Mouse (Mus musculus): ENCODE data around the gene Aldh1l1. TPM values are rescaled to one million over a fixed set of nuclear protein-coding genes. Genes with fewer than 3 reads are reported as not detected.
"Not testable (repeated sequence)": the region's sequence is repeated elsewhere in the genome, so short reads cannot be mapped to it uniquely, and the experiment has no call there.

Aldh1l1 gene
- total and polyA plus RNA-seq, 2 experiments from 2014 or later, result 83.8 to 125 TPM

GRCm38 (mm10) chr6:90630427-90630826 lies 144.2 kb downstream of the Aldh1l1 start:
- no peak for TF ChIP-seq CTCF (IDR thresholded peaks at IDR 0.05)
- no peak for DNase-seq (ENCODE audit: low spot score)
- Histone ChIP-seq H3K36me3 (ENCODE audit: insufficient read depth, low read length) (no peaks in the 10 kb centered on the region), H3K27ac (ENCODE audit: low read depth, low read length) (no peak overlapping the region), H3K9ac (replicated peaks; ENCODE audit: low read length, poor library complexity, severe bottlenecking) (no peak overlapping the region), H3K4me2 (ENCODE audit: low read depth, low read length, poor library complexity, severe bottlenecking) (no peak overlapping the region), H3K27me3 (ENCODE audit: insufficient read depth, low read length) (no peaks in the 10 kb centered on the region), H3K9me3 (ENCODE audit: low read length) (no peaks in the 10 kb centered on the region), H3K4me3 (ENCODE audit: low read depth, low read length) (no peak overlapping the region), H3K4me1 (ENCODE audit: insufficient read depth, low read length) (no peaks in the 10 kb centered on the region)
- 93% methylated on average over 7 of the region's 7 CpGs for WGBS
- ATAC-seq (ENCODE audit: low FRiP score), result no peak

GRCm38 (mm10) chr6:90632526-90632925 lies 146.3 kb downstream of the Aldh1l1 start:
- not testable (repeated sequence) for H3K4me3 ChIP-seq (ENCODE audit: low read depth, low read length); H3K27me3 ChIP-seq (ENCODE audit: insufficient read depth, low read length); H3K4me1 ChIP-seq (ENCODE audit: insufficient read depth, low read length); H3K9me3 ChIP-seq (ENCODE audit: low read length); H3K36me3 ChIP-seq (ENCODE audit: insufficient read depth, low read length); H3K4me2 ChIP-seq (ENCODE audit: low read depth, low read length, poor library complexity, severe bottlenecking); DNase-seq (ENCODE audit: low spot score); ATAC-seq (ENCODE audit: low FRiP score); H3K27ac ChIP-seq (ENCODE audit: low read depth, low read length); H3K9ac ChIP-seq (replicated peaks; ENCODE audit: low read length, poor library complexity, severe bottlenecking)
- peak; percentile 51 for TF ChIP-seq CTCF (IDR thresholded peaks at IDR 0.05)
- WGBS, result 79% methylated on average over 3 of the region's 3 CpGs

- ATAC-seq (ENCODE audit: low FRiP score), result no peak
- H3K4me3 ChIP-seq (ENCODE audit: low read depth, low read length), result no peak overlapping the region
These were observed 148.9 kb downstream of the Aldh1l1 start for GRCm38 (mm10) chr6:90635081-90635480.

GRCm38 (mm10) chr6:90635611-90636010 lies 149.4 kb downstream of the Aldh1l1 start:
- Histone ChIP-seq H3K9me3 (ENCODE audit: low read length) (no peaks in the 10 kb centered on the region), H3K27me3 (ENCODE audit: insufficient read depth, low read length) (no peaks in the 10 kb centered on the region), H3K4me2 (ENCODE audit: low read depth, low read length, poor library complexity, severe bottlenecking) (no peak overlapping the region), H3K27ac (ENCODE audit: low read depth, low read length) (no peak overlapping the region), H3K9ac (replicated peaks; ENCODE audit: low read length, poor library complexity, severe bottlenecking) (0 out of 2 replicates have a peak overlapping the region, but pooled peaks have one; percentile 4), H3K4me1 (ENCODE audit: insufficient read depth, low read length) (no peaks in the 10 kb centered on the region), H3K36me3 (ENCODE audit: insufficient read depth, low read length) (peaks cover 7% of the 10 kb centered on the region; the same call in 1 of the 2 replicates), H3K4me3 (ENCODE audit: low read depth, low read length) (no peak overlapping the region)
- no peak for DNase-seq (ENCODE audit: low spot score)
- TF ChIP-seq CTCF (IDR thresholded peaks at IDR 0.05), result no peak
- no peak for ATAC-seq (ENCODE audit: low FRiP score)
- 79% methylated on average over 3 of the region's 3 CpGs for WGBS

More at GRCm38 (mm10) chr6:90635081-90635480, 148.9 kb downstream of the Aldh1l1 start:
- H3K27me3 ChIP-seq (ENCODE audit: insufficient read depth, low read length), result no peaks in the 10 kb centered on the region
- no peak overlapping the region for H3K4me2 ChIP-seq (ENCODE audit: low read depth, low read length, poor library complexity, severe bottlenecking)
- no peak for TF ChIP-seq CTCF (IDR thresholded peaks at IDR 0.05)
- H3K4me1 ChIP-seq (ENCODE audit: insufficient read depth, low read length), result no peaks in the 10 kb centered on the region
- no peak for DNase-seq (ENCODE audit: low spot score)
- no peaks in the 10 kb centered on the region for H3K9me3 ChIP-seq (ENCODE audit: low read length)
- peaks cover 7% of the 10 kb centered on the region; the same call in 1 of the 2 replicates for H3K36me3 ChIP-seq (ENCODE audit: insufficient read depth, low read length)
- 47% methylated on average over 4 of the region's 4 CpGs for WGBS
- no peak overlapping the region for H3K27ac ChIP-seq (ENCODE audit: low read depth, low read length)
- no peak overlapping the region for H3K9ac ChIP-seq (replicated peaks; ENCODE audit: low read length, poor library complexity, severe bottlenecking)

GRCm38 (mm10) chr6:90643057-90643456 lies 156.8 kb downstream of the Aldh1l1 start:
- H3K36me3 ChIP-seq (ENCODE audit: insufficient read depth, low read length), result no peaks in the 10 kb centered on the region
- ATAC-seq (ENCODE audit: low FRiP score) (no peak), DNase-seq (ENCODE audit: low spot score) (no peak)
- no peaks in the 10 kb centered on the region for H3K4me1 ChIP-seq (ENCODE audit: insufficient read depth, low read length)
- 81% methylated on average over 3 of the region's 3 CpGs for WGBS
- no peak overlapping the region for H3K27ac ChIP-seq (ENCODE audit: low read depth, low read length)
- no peaks in the 10 kb centered on the region for H3K9me3 ChIP-seq (ENCODE audit: low read length)
- H3K27me3 ChIP-seq (ENCODE audit: insufficient read depth, low read length), result no peaks in the 10 kb centered on the region
- H3K4me3 ChIP-seq (ENCODE audit: low read depth, low read length), result no peak overlapping the region
- H3K4me2 ChIP-seq (ENCODE audit: low read depth, low read length, poor library complexity, severe bottlenecking), result no peak overlapping the region
- no peak for TF ChIP-seq CTCF (IDR thresholded peaks at IDR 0.05)
- H3K9ac ChIP-seq (replicated peaks; ENCODE audit: low read length, poor library complexity, severe bottlenecking), result no peak overlapping the region

- no peaks in the 10 kb centered on the region for H3K4me1 ChIP-seq (ENCODE audit: insufficient read depth, low read length)
- H3K9me3 ChIP-seq (ENCODE audit: low read length), result no peaks in the 10 kb centered on the region
- no peaks in the 10 kb centered on the region for H3K27me3 ChIP-seq (ENCODE audit: insufficient read depth, low read length)
- no peak for TF ChIP-seq CTCF (IDR thresholded peaks at IDR 0.05)
- peak; percentile 19 for DNase-seq (ENCODE audit: low spot score)
- H3K4me3 ChIP-seq (ENCODE audit: low read depth, low read length), result no peak overlapping the region
- H3K9ac ChIP-seq (replicated peaks; ENCODE audit: low read length, poor library complexity, severe bottlenecking), result no peak overlapping the region
- peak; percentile 29; the same call in 1 of the 2 replicates for ATAC-seq (ENCODE audit: low FRiP score)
- 62% methylated on average over 4 of the region's 4 CpGs for WGBS
- H3K36me3 ChIP-seq (ENCODE audit: insufficient read depth, low read length), result no peaks in the 10 kb centered on the region
- H3K27ac ChIP-seq (ENCODE audit: low read depth, low read length), result no peak overlapping the region
- H3K4me2 ChIP-seq (ENCODE audit: low read depth, low read length, poor library complexity, severe bottlenecking), result no peak overlapping the region
These were observed 158.7 kb downstream of the Aldh1l1 start for GRCm38 (mm10) chr6:90644965-90645364.

Measured in midbrain, postnatal 0 days (tissue).